Mouse (Mus musculus) liver, embryonic 12.5 days (tissue): ENCODE results near the gene Myo1d. TPM values are rescaled to one million over a fixed set of nuclear protein-coding genes. Genes with fewer than 3 reads are reported as not detected.

ENCODE experiments used
- ATAC-seq: fragments of 200-750 bp; cut with Nextera tagmentation; 2 replicates; pipeline ENCODE4 v1.8.0; 2017; ENCODE audit warnings: moderate number of reproducible peaks, mild to moderate bottlenecking, moderate library complexity
- H3K27ac ChIP-seq: fragments of 300-500 bp; sonication (generic); 2 replicates; pipeline ENCODE4 v1.5.1; 2016; ENCODE audit warnings: mild to moderate bottlenecking
- H3K27me3 ChIP-seq: fragments of 300-500 bp; sonication (generic); replicated peaks from 2 replicates; pipeline ENCODE4 v1.6.1; 2016; ENCODE audit warnings: mild to moderate bottlenecking, moderate library complexity
- H3K36me3 ChIP-seq: fragments of 300-500 bp; sonication (generic); 2 replicates; pipeline ENCODE4 v1.6.1; 2016; ENCODE audit warnings: mild to moderate bottlenecking, moderate library complexity
- H3K4me1 ChIP-seq: fragments of 300-500 bp; sonication (generic); 2 replicates; pipeline ENCODE4 v1.6.1; 2016
- H3K4me2 ChIP-seq: fragments of 300-500 bp; sonication (generic); 2 replicates; pipeline ENCODE4 v1.6.1; 2016; ENCODE audit warnings: mild to moderate bottlenecking, moderate library complexity
- H3K4me3 ChIP-seq: fragments of 300-500 bp; sonication (generic); 2 replicates; pipeline ENCODE4 v1.5.1; 2016; ENCODE audit warnings: mild to moderate bottlenecking, moderate library complexity
- H3K9ac ChIP-seq: fragments of 300-500 bp; sonication (generic); 2 replicates; pipeline ENCODE4 v1.6.1; 2016; ENCODE audit warnings: mild to moderate bottlenecking, moderate library complexity
- H3K9me3 ChIP-seq: fragments of 300-500 bp; sonication (generic); replicated peaks from 2 replicates; pipeline ENCODE4 v1.6.1; 2016; ENCODE audit warnings: mild to moderate bottlenecking, moderate library complexity
- WGBS: fragments of 180-500 bp; shearing (Covaris S2); methylation state at CpG from one replicate; pipeline ENCODE4 v1.1.7; 2016; ENCODE audit not compliant: insufficient replicate concordance; 5-methylcytosine and 5-hydroxymethylcytosine counted together
- polyA plus RNA-seq: library from polyadenylated mRNA; unstranded; fragments of >200 nt; fragmentation: Nextera tagmentation; extraction: Ambion mirVana; gene quantifications from 2 replicates; pipeline ENCODE4 v1.2.1, GENCODE M21; 2016

The Myo1d gene
- polyA plus RNA-seq, 1 experiment from 2014 or later: 6.5 TPM

- Histone ChIP-seq H3K9ac (no peak overlapping the region), H3K4me1 (peaks cover 15% of the 10 kb centered on the region), H3K27me3 (peaks cover 32% of the 10 kb centered on the region), H3K27ac (no peak overlapping the region), H3K36me3 (peaks cover 9% of the 10 kb centered on the region), H3K9me3 (no peaks in the 10 kb centered on the region), H3K4me3 (no peak overlapping the region), H3K4me2 (no peak overlapping the region)
- WGBS: 74% methylated on average over 10 of the region's 10 CpGs
- ATAC-seq: no peak
Measured at GRCm38 (mm10) chr11:80482347-80482746, 297.5 kb downstream of the Myo1d start.

GRCm38 (mm10) chr11:80481409-80482050 is 298.3 kb downstream of the Myo1d start:
- H3K4me3 ChIP-seq: no peak overlapping the region
- H3K4me1 ChIP-seq: peaks cover 19% of the 10 kb centered on the region
- H3K27ac ChIP-seq: no peak overlapping the region
- H3K4me2 ChIP-seq: no peak overlapping the region
- peaks cover 9% of the 10 kb centered on the region for H3K36me3 ChIP-seq
- H3K9me3 ChIP-seq: no peaks in the 10 kb centered on the region
- H3K9ac ChIP-seq: no peak overlapping the region
- H3K27me3 ChIP-seq: peaks cover 36% of the 10 kb centered on the region
- no peak for ATAC-seq
- 77% methylated on average over 13 of the region's 13 CpGs for WGBS

GRCm38 (mm10) chr11:80479906-80480866 is 299.6 kb downstream of the Myo1d start:
- Histone ChIP-seq H3K27ac (no peak overlapping the region), H3K27me3 (peaks cover 31% of the 10 kb centered on the region), H3K9ac (no peak overlapping the region), H3K4me2 (no peak overlapping the region), H3K9me3 (no peaks in the 10 kb centered on the region), H3K36me3 (peaks cover 9% of the 10 kb centered on the region), H3K4me3 (no peak overlapping the region), H3K4me1 (peaks cover 29% of the 10 kb centered on the region)
- 83% methylated on average over 31 of the region's 31 CpGs for WGBS
- no peak for ATAC-seq

GRCm38 (mm10) chr11:80479425-80479824 is 300.4 kb downstream of the Myo1d start:
- no peak overlapping the region for H3K27ac ChIP-seq
- WGBS: 70% methylated on average over 5 of the region's 5 CpGs
- peaks cover 13% of the 10 kb centered on the region for H3K36me3 ChIP-seq
- H3K4me2 ChIP-seq: no peak overlapping the region
- no peak overlapping the region for H3K9ac ChIP-seq
- ATAC-seq: no peak
- no peaks in the 10 kb centered on the region for H3K9me3 ChIP-seq
- peaks cover 26% of the 10 kb centered on the region for H3K27me3 ChIP-seq
- no peak overlapping the region for H3K4me3 ChIP-seq
- H3K4me1 ChIP-seq: peaks cover 29% of the 10 kb centered on the region

GRCm38 (mm10) chr11:80478694-80479412 is 301.0 kb downstream of the Myo1d start:
- Histone ChIP-seq H3K9ac (no peak overlapping the region), H3K9me3 (no peaks in the 10 kb centered on the region), H3K4me3 (no peak overlapping the region), H3K27ac (no peak overlapping the region), H3K27me3 (peaks cover 26% of the 10 kb centered on the region), H3K4me1 (peaks cover 29% of the 10 kb centered on the region), H3K4me2 (peak overlapping the region; percentile 100; the same call in 1 of the 2 replicates), H3K36me3 (peaks cover 19% of the 10 kb centered on the region)
- ATAC-seq: no peak
- WGBS: 77% methylated on average over 14 of the region's 14 CpGs

GRCm38 (mm10) chr11:80477341-80478199 is 302.3 kb downstream of the Myo1d start:
- Histone ChIP-seq H3K4me3 (peak overlapping the region; percentile 68), H3K27ac (0 out of 2 replicates have a peak overlapping the region, but pooled peaks have one; percentile 33), H3K9ac (peak overlapping the region; percentile 72), H3K4me1 (peaks cover 29% of the 10 kb centered on the region), H3K27me3 (peaks cover 23% of the 10 kb centered on the region), H3K36me3 (peaks cover 32% of the 10 kb centered on the region), H3K4me2 (peak overlapping the region; percentile 100), H3K9me3 (no peaks in the 10 kb centered on the region)
- ATAC-seq: peak; percentile 13
- WGBS: 24% methylated on average over 54 of the region's 55 CpGs

- WGBS: 1% methylated on average over 84 of the region's 116 CpGs
- ATAC-seq: peak; percentile 88
- Histone ChIP-seq H3K9ac (peak within 1 kb of the TSS; percentile 72), H3K4me2 (peak within 1 kb of the TSS; percentile 100), H3K4me3 (peak within 1 kb of the TSS; percentile 68), H3K27ac (peak within 1 kb of the TSS; percentile 64), H3K36me3 (peaks cover 43% of the 10 kb centered on the region), H3K4me1 (peaks cover 29% of the 10 kb centered on the region), H3K9me3 (no peaks in the 10 kb centered on the region), H3K27me3 (peaks cover 22% of the 10 kb centered on the region)
Measured at GRCm38 (mm10) chr11:80476222-80477189, 303.3 kb downstream of the Myo1d start, which contains the start of gene Cdk5r1. Cdk5r1 (plus strand) TSS chr11:80477023.

GRCm38 (mm10) chr11:80475544-80475943 is 304.3 kb downstream of the Myo1d start:
- Histone ChIP-seq H3K4me2 (peak overlapping the region; percentile 100; the same call in 1 of the 2 replicates), H3K4me3 (no peak overlapping the region), H3K9ac (no peak overlapping the region), H3K9me3 (no peaks in the 10 kb centered on the region), H3K36me3 (peaks cover 52% of the 10 kb centered on the region), H3K27me3 (peaks cover 22% of the 10 kb centered on the region), H3K27ac (no peak overlapping the region), H3K4me1 (peaks cover 29% of the 10 kb centered on the region)
- no peak for ATAC-seq
- WGBS: 75% methylated on average over 9 of the region's 9 CpGs

- Histone ChIP-seq H3K27ac (no peak overlapping the region), H3K4me3 (no peak overlapping the region), H3K27me3 (peaks cover 22% of the 10 kb centered on the region), H3K9ac (no peak overlapping the region), H3K4me2 (no peak overlapping the region), H3K4me1 (peaks cover 29% of the 10 kb centered on the region), H3K9me3 (no peaks in the 10 kb centered on the region), H3K36me3 (peaks cover 56% of the 10 kb centered on the region)
- 94% methylated on average over 11 of the region's 11 CpGs for whole genome bisulfite sequencing
- no peak for ATAC-seq
Measured at GRCm38 (mm10) chr11:80474846-80475245, 305.0 kb downstream of the Myo1d start.

GRCm38 (mm10) chr11:80474175-80474691 is 305.6 kb downstream of the Myo1d start:
- no peak overlapping the region for H3K9ac ChIP-seq
- WGBS: 44% methylated on average over 2 of the region's 2 CpGs
- H3K4me2 ChIP-seq: no peak overlapping the region
- peaks cover 29% of the 10 kb centered on the region for H3K4me1 ChIP-seq
- no peak overlapping the region for H3K4me3 ChIP-seq
- no peak for ATAC-seq
- peaks cover 22% of the 10 kb centered on the region for H3K27me3 ChIP-seq
- H3K36me3 ChIP-seq: peaks cover 62% of the 10 kb centered on the region
- H3K9me3 ChIP-seq: no peaks in the 10 kb centered on the region
- no peak overlapping the region for H3K27ac ChIP-seq
